Mouse (Mus musculus): ENCODE results near the gene Ffar3. TPM values are rescaled to one million over a fixed set of nuclear protein-coding genes. Genes with fewer than 3 reads are reported as not detected.

Ffar3 gene
- polyA plus RNA-seq, 1 experiment, result 0.08 TPM

DNA sequence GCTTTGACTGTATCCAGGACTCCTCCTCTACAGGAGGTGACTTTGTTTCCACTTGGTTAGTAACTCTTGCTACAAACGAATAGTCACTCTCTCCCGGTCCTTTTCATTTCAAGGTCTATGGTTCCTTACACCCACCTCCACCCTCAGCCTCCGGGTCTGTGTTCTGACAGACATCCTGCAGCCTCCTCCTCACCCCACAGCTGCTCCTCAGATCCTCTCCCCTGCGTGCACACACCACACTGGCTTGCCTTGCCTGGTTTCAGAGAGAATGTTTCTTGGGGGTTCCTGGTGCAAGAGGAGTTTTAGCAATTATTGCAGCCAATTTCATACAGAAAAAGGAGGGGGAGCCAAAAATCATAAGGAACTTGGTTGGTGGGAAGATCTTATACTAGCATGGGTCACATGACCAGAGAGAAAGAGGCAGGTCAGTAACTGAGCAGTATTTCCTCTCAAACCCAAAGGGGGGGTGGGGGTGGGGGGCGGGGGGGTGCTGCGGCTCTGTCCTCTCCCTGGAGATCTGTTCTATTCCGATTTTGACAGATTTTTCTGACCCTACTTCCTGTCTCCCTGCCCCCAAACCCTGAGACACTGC, 35.0 kb downstream of the Ffar3 start:
- Histone ChIP-seq H3K4me3 (ENCODE audit: insufficient read depth, low read depth, low read length) (no peak overlapping the region), H3K27ac (ENCODE audit: insufficient read depth, low read depth, low read length) (no peak overlapping the region), H3K4me1 (ENCODE audit: control insufficient read depth, insufficient read depth, low read length) (no peaks in the 10 kb centered on the region), H3K36me3 (ENCODE audit: control insufficient read depth, insufficient read depth, low read length) (no peaks in the 10 kb centered on the region), H3K27me3 (replicated peaks; ENCODE audit: control insufficient read depth, insufficient read depth, low read length) (no peaks in the 10 kb centered on the region)
- 37% methylated on average over 7 of the region's 7 CpGs for WGBS
- no peak for TF ChIP-seq CTCF (conservative IDR thresholded peaks at IDR 0.05; ENCODE audit: insufficient read depth, insufficient read length, low read depth, low read length)
- no peak for TF ChIP-seq POLR2A (IDR thresholded peaks at IDR 0.05; ENCODE audit: low read depth, low read length)
- DNase-seq, result no peak

GRCm38 (mm10) chr7:30820131-30820530, 35.8 kb downstream of the Ffar3 start:
- no peak for DNase-seq
- no peak overlapping the region for H3K4me3 ChIP-seq (ENCODE audit: insufficient read depth, low read depth, low read length)
- WGBS, result 55% methylated on average over 6 of the region's 6 CpGs
- no peak overlapping the region for H3K27ac ChIP-seq (ENCODE audit: insufficient read depth, low read depth, low read length)
- H3K4me1 ChIP-seq (ENCODE audit: control insufficient read depth, insufficient read depth, low read length), result no peaks in the 10 kb centered on the region
- H3K27me3 ChIP-seq (replicated peaks; ENCODE audit: control insufficient read depth, insufficient read depth, low read length), result no peaks in the 10 kb centered on the region
- H3K36me3 ChIP-seq (ENCODE audit: control insufficient read depth, insufficient read depth, low read length), result no peaks in the 10 kb centered on the region
- no peak for TF ChIP-seq CTCF (conservative IDR thresholded peaks at IDR 0.05; ENCODE audit: insufficient read depth, insufficient read length, low read depth, low read length)
- TF ChIP-seq POLR2A (IDR thresholded peaks at IDR 0.05; ENCODE audit: low read depth, low read length), result no peak

DNA sequence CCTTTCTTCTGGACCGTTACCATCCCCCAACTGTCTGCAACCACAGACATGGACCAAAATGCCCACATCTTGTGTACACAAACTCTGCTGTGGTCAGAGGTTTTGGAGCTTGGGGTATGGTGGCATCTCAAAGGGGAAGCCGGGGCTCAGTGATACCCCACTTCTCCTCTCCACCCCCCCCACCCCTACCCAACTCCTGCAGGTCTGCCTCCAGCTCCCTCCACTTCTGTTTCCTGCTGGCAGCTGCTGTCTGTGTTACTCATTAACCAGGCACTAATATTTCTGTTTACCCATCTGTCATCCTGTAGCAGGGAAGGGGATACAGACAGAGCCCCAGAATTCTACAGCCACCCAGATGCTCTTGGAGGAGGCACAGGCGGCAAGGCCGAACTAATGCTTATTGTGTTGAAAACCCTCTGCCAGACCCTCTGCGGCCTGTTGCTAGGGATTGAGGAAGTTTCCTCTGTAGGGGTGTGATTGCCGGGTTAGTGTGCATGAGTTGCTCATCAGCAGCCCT, 43.6 kb downstream of the Ffar3 start:
- WGBS, result 60% methylated on average over 6 of the region's 6 CpGs
- Histone ChIP-seq H3K27ac (ENCODE audit: insufficient read depth, low read depth, low read length) (no peak overlapping the region), H3K27me3 (replicated peaks; ENCODE audit: control insufficient read depth, insufficient read depth, low read length) (no peaks in the 10 kb centered on the region), H3K4me3 (ENCODE audit: insufficient read depth, low read depth, low read length) (no peak overlapping the region), H3K36me3 (ENCODE audit: control insufficient read depth, insufficient read depth, low read length) (no peaks in the 10 kb centered on the region), H3K4me1 (ENCODE audit: control insufficient read depth, insufficient read depth, low read length) (0 out of 2 replicates have a peak, but pooled peaks cover 2% of the 10 kb centered on the region)
- TF ChIP-seq POLR2A (IDR thresholded peaks at IDR 0.05; ENCODE audit: low read depth, low read length), result no peak
- no peak for TF ChIP-seq CTCF (conservative IDR thresholded peaks at IDR 0.05; ENCODE audit: insufficient read depth, insufficient read length, low read depth, low read length)
- DNase-seq, result peak; percentile 54

DNA sequence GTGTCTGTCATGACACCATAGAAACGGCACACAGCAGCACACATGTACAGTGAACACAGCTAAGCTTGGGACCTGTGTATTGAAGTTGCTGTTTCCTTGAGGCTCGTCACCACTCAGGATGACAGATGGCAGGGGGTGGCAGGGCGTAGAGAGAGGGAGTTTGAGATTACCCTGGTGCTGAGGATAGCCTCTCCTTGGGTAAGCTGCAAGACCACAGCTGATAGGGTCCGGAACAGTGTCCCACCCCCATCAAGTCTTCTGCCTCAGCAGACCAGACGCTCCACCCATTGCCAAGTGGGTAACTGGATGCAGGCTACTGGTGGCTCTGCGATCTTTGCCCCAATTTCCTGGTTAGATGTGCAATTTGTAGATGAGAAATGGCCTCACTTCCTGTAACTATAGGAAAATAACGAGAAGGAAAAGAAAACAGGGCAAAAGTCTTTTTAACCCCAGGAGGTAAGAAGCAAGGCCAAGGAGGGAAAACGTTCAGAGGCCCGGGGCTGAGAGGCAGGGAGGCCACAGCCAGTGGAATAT, 44.2 kb downstream of the Ffar3 start:
- H3K36me3 ChIP-seq (ENCODE audit: control insufficient read depth, insufficient read depth, low read length), result no peaks in the 10 kb centered on the region
- DNase-seq, result no peak
- 38% methylated on average over 9 of the region's 9 CpGs for WGBS
- 0 out of 2 replicates have a peak, but pooled peaks cover 2% of the 10 kb centered on the region for H3K4me1 ChIP-seq (ENCODE audit: control insufficient read depth, insufficient read depth, low read length)
- H3K4me3 ChIP-seq (ENCODE audit: insufficient read depth, low read depth, low read length), result no peak overlapping the region
- TF ChIP-seq CTCF (conservative IDR thresholded peaks at IDR 0.05; ENCODE audit: insufficient read depth, insufficient read length, low read depth, low read length), result no peak
- no peak for TF ChIP-seq POLR2A (IDR thresholded peaks at IDR 0.05; ENCODE audit: low read depth, low read length)
- H3K27ac ChIP-seq (ENCODE audit: insufficient read depth, low read depth, low read length), result no peak overlapping the region
- H3K27me3 ChIP-seq (replicated peaks; ENCODE audit: control insufficient read depth, insufficient read depth, low read length), result no peaks in the 10 kb centered on the region

DNA sequence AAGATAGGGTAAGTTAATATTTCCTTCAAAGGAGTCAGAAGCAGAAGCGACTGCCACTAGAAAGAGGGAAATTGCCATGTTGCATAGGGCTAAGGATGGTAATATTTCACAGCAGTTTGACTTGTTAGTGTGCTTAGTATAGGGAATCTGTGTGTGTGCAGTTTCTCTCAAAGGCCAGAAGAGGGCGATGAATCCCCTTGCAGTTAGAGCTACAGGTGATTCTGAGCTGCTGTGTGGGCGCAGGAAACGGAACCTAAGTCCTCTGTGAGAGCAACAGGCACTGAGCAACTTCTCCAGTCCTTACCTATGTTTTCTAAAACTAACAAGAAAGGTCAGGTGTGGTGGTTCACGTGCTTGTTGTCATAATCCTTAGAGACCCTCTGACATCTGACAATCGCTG, 45.7 kb downstream of the Ffar3 start:
- DNase-seq, result no peak
- 53% methylated on average over 6 of the region's 6 CpGs for WGBS
- Histone ChIP-seq H3K27me3 (replicated peaks; ENCODE audit: control insufficient read depth, insufficient read depth, low read length) (no peaks in the 10 kb centered on the region), H3K4me3 (ENCODE audit: insufficient read depth, low read depth, low read length) (no peak overlapping the region), H3K27ac (ENCODE audit: insufficient read depth, low read depth, low read length) (no peak overlapping the region), H3K4me1 (ENCODE audit: control insufficient read depth, insufficient read depth, low read length) (0 out of 2 replicates have a peak, but pooled peaks cover 2% of the 10 kb centered on the region), H3K36me3 (ENCODE audit: control insufficient read depth, insufficient read depth, low read length) (no peaks in the 10 kb centered on the region)
- TF ChIP-seq CTCF (conservative IDR thresholded peaks at IDR 0.05; ENCODE audit: insufficient read depth, insufficient read length, low read depth, low read length) (peak; percentile 60), POLR2A (IDR thresholded peaks at IDR 0.05; ENCODE audit: low read depth, low read length) (no peak)

DNA sequence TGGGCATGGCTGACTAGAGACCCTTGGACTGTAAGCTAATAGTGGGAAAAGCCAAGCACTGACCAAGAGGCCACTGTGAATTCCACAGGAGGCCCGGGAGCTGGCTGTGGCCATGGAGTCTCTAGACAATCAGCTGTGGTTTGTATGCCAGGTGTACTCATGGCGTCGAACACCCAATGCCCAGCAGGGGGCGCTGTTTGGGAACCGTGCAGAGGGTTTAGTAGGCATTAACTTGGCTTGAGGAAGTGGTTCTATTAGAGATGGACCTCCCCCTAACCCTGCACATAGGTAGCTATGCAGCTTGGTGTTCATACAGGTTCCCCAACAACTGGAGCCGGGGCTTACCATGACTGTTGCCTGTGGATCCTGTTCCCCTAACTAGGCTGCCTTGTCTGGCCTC, 50.1 kb downstream of the Ffar3 start:
- 46% methylated on average over 6 of the region's 6 CpGs for WGBS
- peak; percentile 46 for DNase-seq

More for the DNA sequence above, 50.1 kb downstream of the Ffar3 start:
- Histone ChIP-seq H3K27ac (ENCODE audit: insufficient read depth, low read depth, low read length) (no peak overlapping the region), H3K4me1 (ENCODE audit: control insufficient read depth, insufficient read depth, low read length) (no peaks in the 10 kb centered on the region), H3K36me3 (ENCODE audit: control insufficient read depth, insufficient read depth, low read length) (no peaks in the 10 kb centered on the region), H3K27me3 (replicated peaks; ENCODE audit: control insufficient read depth, insufficient read depth, low read length) (no peaks in the 10 kb centered on the region), H3K4me3 (ENCODE audit: insufficient read depth, low read depth, low read length) (no peak overlapping the region)
- TF ChIP-seq CTCF (conservative IDR thresholded peaks at IDR 0.05; ENCODE audit: insufficient read depth, insufficient read length, low read depth, low read length) (peak; percentile 58), POLR2A (IDR thresholded peaks at IDR 0.05; ENCODE audit: low read depth, low read length) (no peak)

Other genes starting within 250 kb of the Ffar3 start
- 23.6 and 34.5 TPM in 2 replicates for gene Upk1a, start 243.3 kb downstream of the Ffar3 start, polyA plus RNA-seq (2012; rRNA removed)
- 1,228 and 1,575 TPM in 2 replicates for gene Cox6b1, start 230.0 kb downstream of the Ffar3 start, polyA plus RNA-seq (2012; rRNA removed)
- not detected in 2 replicates for gene Etv2, start 220.3 kb downstream of the Ffar3 start, polyA plus RNA-seq (2012; rRNA removed)
- gene Rbm42, start 205.9 kb downstream of the Ffar3 start, polyA plus RNA-seq (2012; rRNA removed), result 46.0 and 51.4 TPM in 2 replicates
- gene Haus5, start 191.2 kb downstream of the Ffar3 start, polyA plus RNA-seq (2012; rRNA removed), result 8.9 and 9.1 TPM in 2 replicates
- not detected in 2 replicates for gene Pmis2, start 184.6 kb downstream of the Ffar3 start, polyA plus RNA-seq (2012; rRNA removed)
- gene 2200002J24Rik, start 157.3 kb downstream of the Ffar3 start, polyA plus RNA-seq (2012; rRNA removed), result 0.96 and 1.4 TPM in 2 replicates
- 33.1 and 39.1 TPM in 2 replicates for gene Atp4a, start 144.0 kb downstream of the Ffar3 start, polyA plus RNA-seq (2012; rRNA removed)
- 457 and 511 TPM in 2 replicates for gene Tmem147, start 126.6 kb downstream of the Ffar3 start, polyA plus RNA-seq (2012; rRNA removed)
- 0.31 and 0.86 TPM in 2 replicates for gene Gapdhs, start 112.5 kb downstream of the Ffar3 start, polyA plus RNA-seq (2012; rRNA removed)
- 1.4 and 1.9 TPM in 2 replicates for gene Sbsn, start 104.7 kb downstream of the Ffar3 start, polyA plus RNA-seq (2012; rRNA removed)
- 2.1 and 2.2 TPM in 2 replicates for gene Dmkn, start 92.4 kb downstream of the Ffar3 start, polyA plus RNA-seq (2012; rRNA removed)
- gene Krtdap, start 68.3 kb downstream of the Ffar3 start, polyA plus RNA-seq (2012; rRNA removed), result 0.50 TPM in 1 of 2 replicates, not detected in the other
- gene Ffar2, start 32.4 kb downstream of the Ffar3 start, polyA plus RNA-seq (2012; rRNA removed), result 1.2 and 1.4 TPM in 2 replicates
- 0.03 and 0.48 TPM in 2 replicates for gene Ffar1, start 5.4 kb upstream of the Ffar3 start, polyA plus RNA-seq (2012; rRNA removed)
- gene Cd22, start 24.2 kb upstream of the Ffar3 start, polyA plus RNA-seq (2012; rRNA removed), result 0.42 and 11.2 TPM in 2 replicates
- 0.71 and 0.94 TPM in 2 replicates for gene Mag, start 58.7 kb upstream of the Ffar3 start, polyA plus RNA-seq (2012; rRNA removed)
- 1.1 TPM in 1 of 2 replicates, not detected in the other for gene Hamp2, start 68.5 kb upstream of the Ffar3 start, polyA plus RNA-seq (2012; rRNA removed)
- not detected in 2 replicates for gene Hamp, start 87.9 kb upstream of the Ffar3 start, polyA plus RNA-seq (2012; rRNA removed)
- 118 and 124 TPM in 2 replicates for gene Usf2, start 100.6 kb upstream of the Ffar3 start, polyA plus RNA-seq (2012; rRNA removed)
- gene Lsr, start 117.3 kb upstream of the Ffar3 start, polyA plus RNA-seq (2012; rRNA removed), result 60.7 and 70.2 TPM in 2 replicates
- gene Fam187b, start 117.6 kb upstream of the Ffar3 start, polyA plus RNA-seq (2012; rRNA removed), result 9.1 and 12.7 TPM in 2 replicates
- gene Fxyd5, start 186.3 kb upstream of the Ffar3 start, polyA plus RNA-seq (2012; rRNA removed), result 37.2 and 54.2 TPM in 2 replicates
- gene Fxyd7, start 195.3 kb upstream of the Ffar3 start, polyA plus RNA-seq (2012; rRNA removed), result 1.8 and 2.2 TPM in 2 replicates
- gene Fxyd1, start 201.0 kb upstream of the Ffar3 start, polyA plus RNA-seq (2012; rRNA removed), result 107 and 119 TPM in 2 replicates
- 0.99 and 2.2 TPM in 2 replicates for gene Lgi4, start 203.2 kb upstream of the Ffar3 start, polyA plus RNA-seq (2012; rRNA removed)
- gene Fxyd3, start 220.5 kb upstream of the Ffar3 start, polyA plus RNA-seq (2012; rRNA removed), result 4.8 and 5.1 TPM in 2 replicates

All from kidney, adult 2 months (tissue).